ENCODE assay signal across 23 mouse cellular contexts in the genomic region with DNA sequence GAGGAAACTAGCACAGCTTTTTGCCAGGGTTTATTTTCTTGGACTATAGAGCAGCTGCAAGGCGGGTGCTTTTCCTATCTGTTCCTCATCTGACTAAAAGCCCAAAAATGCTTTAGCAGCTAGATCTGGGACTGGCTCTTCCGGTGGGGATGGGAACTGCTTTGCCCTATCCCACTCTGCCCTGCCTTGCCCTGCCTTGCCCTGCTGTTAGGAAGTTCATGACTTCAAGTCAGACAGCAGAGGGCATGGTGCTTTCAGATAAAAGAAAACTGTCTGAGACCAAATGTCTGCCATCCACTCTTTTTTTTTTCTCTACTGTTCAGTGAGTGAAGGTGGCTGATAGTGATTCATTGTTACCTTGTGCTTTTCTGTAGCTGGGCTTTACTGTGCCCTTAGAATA. TPM values are rescaled to one million over a fixed set of nuclear protein-coding genes. Genes with fewer than 3 reads are reported as not detected.
A peak's percentile ranks its signal among the peaks of the same experiment; 100 is the strongest.
DNase-seq lines count a peak whose midpoint lies in the region; ATAC-seq and TF ChIP-seq lines count a peak whose summit lies in the region.
"Had no signal": no experiment of that assay in that cellular context is flagged by ENCODE, and none has a peak within 500 bp of the region (broad histone marks: within the 10 kb centered on the region; RNA-seq: fewer than 3 reads in every experiment).

No protein-coding gene starts in this region.

- 78% methylated on average over 2 of the region's 2 CpGs for WGBS in kidney, postnatal 0 days
- WGBS in midbrain, embryonic 10.5 days: 90% methylated on average over 2 of the region's 2 CpGs
- 92% methylated on average over 2 of the region's 2 CpGs for WGBS in midbrain, embryonic 15.5 days

- peak; percentile 90 for DNase-seq in heart, adult 11 months
- DNase-seq in heart, postnatal 4 days: no peak
- no peak for DNase-seq in kidney, postnatal 0 days (ENCODE audit: low spot score)
- no peak for DNase-seq in kidney, postnatal 36 days
- peak; percentile 8 for DNase-seq in midbrain, embryonic 10.5 days (ENCODE audit: low spot score)
- DNase-seq: adrenal gland, adult 2 months; cerebellum, postnatal 25 days; gastrocnemius, postnatal 25 days; kidney, adult 8-10 months; kidney, postnatal 25 days; layer of hippocampus, adult 9-11 months; lung, postnatal 36 days; right cerebral cortex, adult 18-20 months; right cerebral cortex, postnatal 4 days; thymus, postnatal 25 days had no signal

- ATAC-seq in kidney, postnatal 0 days (replicated peaks; ENCODE audit: low FRiP score, low read depth): no peak
- no peak for ATAC-seq in midbrain, embryonic 15.5 days (replicated peaks)
- ATAC-seq: midbrain, embryonic 16.5 days had no signal

- H3K27ac ChIP-seq in kidney, postnatal 0 days: no peak overlapping the region
- H3K27ac ChIP-seq in midbrain, embryonic 10.5 days (replicated peaks): no peak overlapping the region
- no peak overlapping the region for H3K27ac ChIP-seq in midbrain, embryonic 15.5 days
- H3K27ac ChIP-seq: embryonic facial prominence, embryonic 12.5 days; hindbrain, embryonic 12.5 days; limb, embryonic 10.5 days had no signal

- no peak overlapping the region for H3K4me3 ChIP-seq in kidney, postnatal 0 days (replicated peaks; ENCODE audit: low read depth, low read length)
- no peak overlapping the region for H3K4me3 ChIP-seq in midbrain, embryonic 10.5 days
- H3K4me3 ChIP-seq in midbrain, embryonic 15.5 days: no peak overlapping the region
- H3K4me3 ChIP-seq: embryonic facial prominence, embryonic 12.5 days; forebrain, embryonic 12.5 days; hindbrain, embryonic 12.5 days; limb, embryonic 10.5 days; megakaryocyte, embryonic 14.5 days had no signal

- H3K9ac ChIP-seq in kidney, postnatal 0 days (ENCODE audit: low read depth, low read length): no peak overlapping the region
- no peak overlapping the region for H3K9ac ChIP-seq in midbrain, embryonic 15.5 days
- H3K9ac ChIP-seq: embryonic facial prominence, embryonic 12.5 days; forebrain, embryonic 12.5 days; hindbrain, embryonic 12.5 days had no signal

- no peak overlapping the region for H3K4me2 ChIP-seq in kidney, postnatal 0 days (ENCODE audit: low read length)
- H3K4me2 ChIP-seq in midbrain, embryonic 15.5 days: no peak overlapping the region
- H3K4me2 ChIP-seq: embryonic facial prominence, embryonic 12.5 days; forebrain, embryonic 12.5 days; hindbrain, embryonic 12.5 days had no signal

- H3K27me3 ChIP-seq in kidney, postnatal 0 days (ENCODE audit: insufficient read depth, low read length): no peaks in the 10 kb centered on the region
- no peaks in the 10 kb centered on the region for H3K27me3 ChIP-seq in midbrain, embryonic 10.5 days (ENCODE audit: low read depth, poor library complexity, severe bottlenecking)
- H3K27me3 ChIP-seq in midbrain, embryonic 15.5 days (replicated peaks): no peaks in the 10 kb centered on the region
- H3K27me3 ChIP-seq: embryonic facial prominence, embryonic 12.5 days; forebrain, embryonic 12.5 days; hindbrain, embryonic 12.5 days; megakaryocyte, embryonic 14.5 days had no signal

- no peaks in the 10 kb centered on the region for H3K9me3 ChIP-seq in kidney, postnatal 0 days (replicated peaks; ENCODE audit: low read length)
- no peaks in the 10 kb centered on the region for H3K9me3 ChIP-seq in midbrain, embryonic 10.5 days (replicated peaks)
- H3K9me3 ChIP-seq in midbrain, embryonic 15.5 days: no peaks in the 10 kb centered on the region
- H3K9me3 ChIP-seq: embryonic facial prominence, embryonic 12.5 days; forebrain, embryonic 12.5 days; hindbrain, embryonic 12.5 days; limb, embryonic 10.5 days; megakaryocyte, embryonic 14.5 days had no signal

- no peaks in the 10 kb centered on the region for H3K4me1 ChIP-seq in kidney, postnatal 0 days (replicated peaks; ENCODE audit: insufficient read depth, low read length)
- peaks cover 9% of the 10 kb centered on the region; the same call in 1 of the 2 replicates for H3K4me1 ChIP-seq in midbrain, embryonic 10.5 days
- H3K4me1 ChIP-seq in midbrain, embryonic 15.5 days: 0 out of 2 replicates have a peak, but pooled peaks cover 4% of the 10 kb centered on the region
- H3K4me1 ChIP-seq: embryonic facial prominence, embryonic 12.5 days; limb, embryonic 10.5 days had no signal

- peaks cover 77% of the 10 kb centered on the region for H3K36me3 ChIP-seq in kidney, postnatal 0 days (ENCODE audit: insufficient read depth, low read length)
- H3K36me3 ChIP-seq in midbrain, embryonic 10.5 days: peaks cover 96% of the 10 kb centered on the region
- H3K36me3 ChIP-seq in midbrain, embryonic 15.5 days (replicated peaks): peaks cover 27% of the 10 kb centered on the region; the same call in 1 of the 2 replicates

- TF ChIP-seq CTCF in kidney, postnatal 0 days (IDR thresholded peaks at IDR 0.05; ENCODE audit: low read depth): peak; percentile 26; the same call in 1 of the 2 replicates

RNA-seq across cellular contexts. Expression of a gene that starts 15.0 kb away (rescaled TPM):
- 100 to 1,000 TPM; 140 to 147 TPM for total RNA-seq in heart, postnatal 4 days (2021)
- polyA plus RNA-seq in kidney, postnatal 0 days (2015; fragmentation: Nextera tagmentation; extraction: Ambion mirVana): 91.8 and 103 TPM in 2 replicates
- 340 and 410 TPM in 2 replicates for polyA plus RNA-seq in midbrain, embryonic 10.5 days (2016; fragmentation: Nextera tagmentation; extraction: Ambion mirVana)
- polyA plus RNA-seq in midbrain, embryonic 15.5 days (2015; fragmentation: Nextera tagmentation; extraction: Ambion mirVana): 437 and 473 TPM in 2 replicates

RNA-seq across cellular contexts. Expression of a gene that starts 28.1 kb away (rescaled TPM):
- total RNA-seq in heart, postnatal 4 days (2021): 10 to 100 TPM; 11.9 to 18.1 TPM
- polyA plus RNA-seq in kidney, postnatal 0 days (2015; fragmentation: Nextera tagmentation; extraction: Ambion mirVana): 2.4 and 3.1 TPM in 2 replicates
- 1.3 and 1.8 TPM in 2 replicates for polyA plus RNA-seq in midbrain, embryonic 10.5 days (2016; fragmentation: Nextera tagmentation; extraction: Ambion mirVana)
- polyA plus RNA-seq in midbrain, embryonic 15.5 days (2015; fragmentation: Nextera tagmentation; extraction: Ambion mirVana): 1.7 and 2.7 TPM in 2 replicates
- total RNA-seq: MEL had no signal

RNA-seq across cellular contexts. Expression of a gene that starts 43.7 kb away (rescaled TPM):
- 100 to 1,000 TPM; 114 to 115 TPM for total RNA-seq in heart, postnatal 4 days (2021)
- 110 and 123 TPM in 2 replicates for polyA plus RNA-seq in kidney, postnatal 0 days (2015; fragmentation: Nextera tagmentation; extraction: Ambion mirVana)
- 124 and 138 TPM in 2 replicates for polyA plus RNA-seq in midbrain, embryonic 10.5 days (2016; fragmentation: Nextera tagmentation; extraction: Ambion mirVana)
- 93.0 and 94.7 TPM in 2 replicates for polyA plus RNA-seq in midbrain, embryonic 15.5 days (2015; fragmentation: Nextera tagmentation; extraction: Ambion mirVana)

Comparison
In these comparisons a context has a peak if more than half of its experiments do, and no peak if none do; other contexts are left out.
1. DNase-seq: peak in heart, adult 11 months (single experiment) and midbrain, embryonic 10.5 days (single experiment); none in heart, postnatal 4 days (single experiment), kidney, postnatal 0 days (single experiment) and kidney, postnatal 36 days (0 of 2).